Mouse (Mus musculus): ENCODE results near the gene 4930402F06Rik. TPM values are rescaled to one million over a fixed set of nuclear protein-coding genes. Genes with fewer than 3 reads are reported as not detected.
A peak's percentile ranks its signal among the peaks of the same experiment; 100 is the strongest.

Gene 4930402F06Rik
- total RNA-seq, 2 experiments from 2014 or later = not detected

DNA sequence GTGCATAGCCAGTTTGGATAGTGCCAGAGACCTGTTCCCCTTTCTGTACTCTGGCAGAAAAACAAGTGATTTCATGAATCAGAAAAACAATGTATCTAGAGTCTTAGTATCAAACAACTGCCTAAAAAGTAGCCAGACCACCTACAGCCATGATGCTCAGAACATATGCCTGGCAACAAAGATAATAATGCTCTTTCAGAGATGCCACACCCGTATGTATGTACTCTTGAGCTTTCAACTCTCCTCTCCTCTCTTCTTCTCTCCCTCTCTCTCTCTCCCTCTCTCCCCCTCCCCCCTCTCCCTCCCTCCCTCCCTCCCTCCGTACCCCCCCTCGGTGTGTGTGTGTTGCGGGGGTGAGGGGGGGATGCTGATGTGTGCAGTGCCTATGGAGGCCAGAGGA is 22.3 kb upstream of the 4930402F06Rik start:
- ATAC-seq (ENCODE audit: poor library complexity, severe bottlenecking) = no peak

DNA sequence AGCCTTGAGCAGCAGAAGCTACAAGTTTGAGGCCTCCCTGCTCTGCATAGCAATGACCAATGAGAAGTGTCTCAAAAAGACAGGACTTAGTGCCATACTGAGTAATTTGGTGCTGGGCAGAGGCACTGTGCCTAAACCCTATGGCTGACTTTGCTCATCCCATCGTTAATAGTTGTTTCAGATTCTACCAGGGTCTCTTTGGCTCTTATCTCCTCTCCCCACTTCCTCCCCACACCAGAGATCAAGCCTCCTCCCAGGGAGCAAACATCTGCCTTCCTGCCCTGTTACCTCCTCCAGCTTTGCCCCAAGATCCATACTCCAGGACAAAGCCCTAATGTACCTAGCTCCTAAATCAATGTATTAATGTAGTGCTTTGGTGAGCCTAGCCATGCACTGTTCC is 20.3 kb upstream of the 4930402F06Rik start:
- ATAC-seq (ENCODE audit: poor library complexity, severe bottlenecking) = no peak

DNA sequence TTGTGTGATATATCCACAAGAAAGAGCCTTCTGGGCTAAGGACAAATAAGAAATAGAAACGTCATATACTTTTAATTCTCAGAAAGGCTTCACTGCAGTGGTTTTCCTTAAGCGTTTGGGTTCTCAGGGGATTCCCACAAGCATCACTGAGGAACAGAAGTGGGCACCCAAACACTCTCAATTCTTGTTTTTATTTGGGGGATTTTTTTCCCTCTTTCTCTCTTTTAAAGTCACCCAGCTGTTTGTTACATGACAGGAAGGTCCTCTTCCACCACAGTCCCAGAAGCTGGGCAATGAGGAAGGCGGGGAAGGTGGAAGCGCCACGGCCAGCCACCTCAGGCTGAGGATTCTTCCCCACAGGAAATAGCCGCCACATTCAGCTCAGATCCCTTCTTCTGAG is 19.5 kb upstream of the 4930402F06Rik start:
- ATAC-seq (ENCODE audit: poor library complexity, severe bottlenecking) = no peak; the same call in 1 of the 2 replicates

DNA sequence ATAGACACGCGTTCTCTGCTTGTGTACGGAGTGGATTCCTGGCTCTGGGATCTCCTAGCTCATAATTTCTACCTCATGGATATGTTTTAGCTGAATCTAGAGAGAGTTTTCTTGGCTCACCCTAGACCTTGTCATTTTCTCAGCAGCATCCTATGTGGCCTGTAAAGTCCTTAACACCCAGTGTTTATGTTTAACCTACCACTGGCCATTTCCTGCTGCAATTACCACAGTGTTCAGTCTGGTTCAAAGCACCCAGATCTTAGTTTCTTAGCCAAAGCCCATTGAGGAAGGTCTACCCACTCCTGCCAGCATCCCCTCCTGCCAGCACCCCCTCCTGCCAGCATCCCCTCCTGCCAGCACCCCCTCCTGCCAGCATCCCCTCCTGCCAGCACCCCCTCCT is 15.8 kb upstream of the 4930402F06Rik start:
- ATAC-seq (ENCODE audit: poor library complexity, severe bottlenecking) = no peak

DNA sequence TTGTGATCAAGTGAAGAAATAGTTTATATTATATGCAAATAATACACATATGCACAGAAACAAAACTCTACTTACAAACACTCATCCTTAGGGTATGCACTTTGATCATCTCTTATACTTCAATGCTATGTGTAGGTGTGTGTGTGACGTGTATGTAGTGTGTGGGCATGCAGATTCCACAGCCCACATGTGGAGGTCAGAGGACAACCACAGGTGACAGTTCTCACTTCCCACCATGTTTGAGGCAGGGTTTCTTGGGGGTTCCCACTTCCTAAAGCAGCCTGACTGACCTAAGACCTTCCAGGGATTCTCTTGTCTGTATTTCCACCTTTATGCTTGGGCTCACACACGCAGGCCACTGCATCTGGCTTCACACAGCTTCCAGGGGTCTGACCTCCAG is 15.3 kb upstream of the 4930402F06Rik start:
- ATAC-seq (ENCODE audit: poor library complexity, severe bottlenecking) = no peak

DNA sequence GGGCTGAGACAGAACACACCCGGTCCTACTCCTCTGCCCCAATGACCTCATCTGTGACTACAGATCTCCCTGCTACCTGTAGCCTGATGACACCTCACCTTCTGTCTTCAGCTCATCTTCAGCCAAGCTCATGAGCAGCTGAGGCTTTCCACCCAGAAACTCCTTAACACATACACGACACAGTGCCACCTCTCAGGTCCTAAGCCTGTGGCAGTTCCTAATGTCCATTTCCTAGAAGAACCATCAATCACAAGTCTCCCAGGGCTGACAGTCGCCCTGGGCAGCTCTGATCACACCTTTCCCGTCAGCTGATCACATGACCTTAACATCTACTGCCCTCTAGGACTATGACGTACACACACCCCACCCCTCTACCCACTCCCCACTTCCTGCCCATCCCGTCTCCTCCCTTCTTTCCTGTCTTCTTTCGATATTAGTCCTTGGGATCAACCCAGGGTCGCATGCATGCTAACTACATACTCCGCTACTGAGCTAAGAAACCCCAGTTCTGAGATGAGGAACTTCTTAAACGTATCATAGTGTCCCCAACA is 14.7 kb upstream of the 4930402F06Rik start:
- no peak for ATAC-seq (ENCODE audit: poor library complexity, severe bottlenecking)

DNA sequence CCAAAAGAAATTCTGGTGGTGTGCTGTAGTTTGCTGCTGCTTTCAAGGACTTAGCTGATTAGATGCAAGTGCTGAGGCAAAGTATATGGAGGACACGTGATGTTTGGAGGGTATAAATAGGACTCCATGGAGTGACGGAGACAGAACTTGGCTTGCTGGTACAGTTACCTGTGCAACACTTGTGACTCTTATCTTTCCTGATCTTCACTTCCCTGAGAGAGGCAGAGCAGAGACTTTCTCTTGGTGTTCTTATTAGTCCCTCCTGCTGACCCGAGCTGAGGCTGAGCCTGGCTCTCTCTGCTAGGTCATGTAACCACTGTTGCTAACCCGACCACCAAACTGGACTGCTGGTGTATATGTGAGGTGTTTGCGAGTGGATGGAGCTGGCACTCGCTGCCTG is 12.5 kb upstream of the 4930402F06Rik start:
- ATAC-seq (ENCODE audit: poor library complexity, severe bottlenecking) = no peak

DNA sequence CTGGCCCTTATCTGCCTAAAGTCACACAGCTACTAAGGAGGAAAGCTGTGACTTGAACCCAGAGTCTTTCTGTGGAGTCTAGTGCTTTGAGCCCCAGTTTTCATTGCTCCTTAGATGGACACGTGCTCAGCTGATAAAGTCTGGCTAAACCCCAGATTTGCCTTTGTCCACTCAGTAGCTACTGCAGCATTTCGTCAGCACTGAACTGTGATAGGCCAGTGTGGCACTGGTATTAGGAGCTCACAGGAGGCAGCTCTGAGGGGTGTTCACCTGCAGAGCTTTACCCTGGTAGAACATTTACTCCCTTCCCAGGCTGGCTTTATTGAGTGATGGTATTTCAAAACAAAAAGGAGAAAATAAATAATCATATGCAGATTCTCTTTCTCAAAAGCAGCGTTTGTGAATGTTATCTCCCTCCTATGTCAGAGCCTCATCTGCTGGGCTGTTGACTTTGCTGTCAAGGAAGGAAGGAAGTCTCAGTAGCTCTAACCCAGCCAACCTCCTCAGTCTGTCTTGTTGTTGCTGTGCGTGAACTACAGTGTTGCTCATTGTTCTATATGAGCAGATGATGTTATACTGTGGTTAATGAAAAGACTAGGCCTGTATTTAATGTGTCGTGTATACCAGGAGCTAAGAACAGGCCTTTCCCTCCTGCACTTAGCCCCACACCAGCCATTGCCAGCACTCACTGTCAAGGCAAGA is 11.6 kb upstream of the 4930402F06Rik start:
- ATAC-seq (ENCODE audit: poor library complexity, severe bottlenecking) = no peak

DNA sequence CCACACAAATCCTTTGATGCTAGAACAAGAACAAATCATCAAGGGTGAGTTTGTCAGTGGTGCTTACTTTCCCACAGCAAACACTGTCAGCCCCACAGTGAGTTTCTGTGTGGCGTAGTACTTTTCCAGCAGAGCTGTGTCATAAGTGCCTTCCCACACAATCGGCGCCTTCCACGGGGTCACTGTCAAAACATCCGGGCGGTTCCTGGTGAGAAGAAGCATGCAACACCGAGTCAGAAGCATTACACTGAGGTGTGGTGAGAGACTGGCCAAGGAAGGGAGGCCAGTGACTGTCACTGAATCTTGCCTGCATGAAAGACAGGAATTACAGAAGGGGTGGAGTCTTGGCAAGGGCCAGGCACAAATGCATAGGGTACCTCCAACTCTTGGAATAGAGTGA is 10.9 kb upstream of the 4930402F06Rik start:
- ATAC-seq (ENCODE audit: poor library complexity, severe bottlenecking) = no peak

DNA sequence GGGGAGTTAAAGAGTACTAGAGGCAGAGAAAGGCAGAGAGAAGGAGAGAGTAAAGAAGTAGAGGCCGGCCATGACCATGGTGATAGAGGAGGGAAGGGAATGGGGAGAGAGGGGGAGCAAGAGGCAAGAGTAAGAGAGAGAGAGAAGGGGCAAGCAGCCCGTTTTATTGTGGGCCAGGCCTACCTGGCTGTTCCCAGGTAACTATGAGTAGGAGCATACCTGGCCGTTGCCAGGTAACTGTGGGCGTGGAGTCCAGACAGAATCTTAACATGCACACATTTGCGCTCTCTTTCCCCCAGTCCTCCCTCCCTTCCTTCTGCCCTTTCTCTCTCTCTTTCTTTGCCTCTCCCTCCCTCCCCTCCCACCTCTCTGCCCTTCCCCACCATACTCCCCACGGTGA is 10.3 kb upstream of the 4930402F06Rik start:
- ATAC-seq (ENCODE audit: poor library complexity, severe bottlenecking) = no peak

DNA sequence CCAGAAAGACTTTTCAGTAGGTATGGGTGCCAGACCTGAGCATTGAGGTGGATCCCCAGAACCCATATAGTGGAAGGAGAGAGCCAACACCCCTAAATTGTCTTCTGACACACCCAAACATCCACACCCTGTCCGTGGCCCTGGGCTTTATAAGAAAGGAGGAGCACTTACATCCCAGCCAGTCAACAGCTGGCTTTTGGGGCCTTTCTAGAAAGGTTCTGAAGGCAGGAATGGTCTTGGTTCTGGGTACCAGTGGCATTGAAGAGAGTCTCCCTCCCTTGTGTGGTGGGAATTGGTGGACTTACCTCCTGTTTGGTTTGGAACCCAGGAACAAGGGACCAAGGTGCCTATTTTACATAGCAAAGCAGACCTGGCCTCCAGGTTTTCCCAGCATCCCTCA is 9.6 kb upstream of the 4930402F06Rik start:
- no peak for ATAC-seq (ENCODE audit: poor library complexity, severe bottlenecking)

DNA sequence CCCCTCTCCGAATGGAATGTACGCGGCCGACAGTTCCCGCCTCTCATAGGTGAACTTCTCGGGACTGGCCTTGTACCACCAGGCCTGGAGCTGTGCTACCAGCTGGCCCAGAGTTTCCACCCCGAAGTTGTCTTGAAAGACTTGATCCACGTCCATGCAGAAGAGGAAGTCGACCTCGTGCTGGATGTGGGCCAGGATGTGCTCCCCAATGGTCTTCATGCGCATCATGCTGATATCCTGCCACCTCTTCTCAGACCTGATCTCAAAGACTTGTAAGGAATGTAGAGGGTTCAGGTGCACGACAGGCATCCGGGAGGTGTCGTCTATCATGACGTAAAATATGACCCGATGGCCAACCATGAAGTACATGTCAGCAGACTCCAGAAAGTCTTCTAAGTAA is 5.4 kb upstream of the 4930402F06Rik start:
- ATAC-seq (ENCODE audit: poor library complexity, severe bottlenecking) = no peak

DNA sequence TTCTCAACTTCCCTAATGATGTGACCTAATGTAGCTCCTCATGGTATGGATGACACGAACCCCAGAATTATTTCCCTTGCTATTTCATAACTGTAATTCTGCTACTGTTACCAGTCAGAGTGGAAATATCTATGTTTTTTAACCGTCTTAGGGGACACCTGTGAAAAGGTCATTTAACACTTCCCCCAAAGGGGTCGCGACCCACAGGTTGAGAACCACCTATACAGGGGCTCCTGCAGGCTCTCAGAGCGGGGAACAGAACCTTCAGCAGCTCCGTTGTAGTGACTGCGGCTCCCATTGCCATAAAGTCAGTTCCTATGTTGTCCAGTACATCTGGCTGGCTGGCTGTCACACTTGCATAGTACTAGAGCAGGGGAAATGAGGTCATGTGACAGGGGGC is 3.8 kb upstream of the 4930402F06Rik start:
- ATAC-seq (ENCODE audit: poor library complexity, severe bottlenecking) = no peak

DNA sequence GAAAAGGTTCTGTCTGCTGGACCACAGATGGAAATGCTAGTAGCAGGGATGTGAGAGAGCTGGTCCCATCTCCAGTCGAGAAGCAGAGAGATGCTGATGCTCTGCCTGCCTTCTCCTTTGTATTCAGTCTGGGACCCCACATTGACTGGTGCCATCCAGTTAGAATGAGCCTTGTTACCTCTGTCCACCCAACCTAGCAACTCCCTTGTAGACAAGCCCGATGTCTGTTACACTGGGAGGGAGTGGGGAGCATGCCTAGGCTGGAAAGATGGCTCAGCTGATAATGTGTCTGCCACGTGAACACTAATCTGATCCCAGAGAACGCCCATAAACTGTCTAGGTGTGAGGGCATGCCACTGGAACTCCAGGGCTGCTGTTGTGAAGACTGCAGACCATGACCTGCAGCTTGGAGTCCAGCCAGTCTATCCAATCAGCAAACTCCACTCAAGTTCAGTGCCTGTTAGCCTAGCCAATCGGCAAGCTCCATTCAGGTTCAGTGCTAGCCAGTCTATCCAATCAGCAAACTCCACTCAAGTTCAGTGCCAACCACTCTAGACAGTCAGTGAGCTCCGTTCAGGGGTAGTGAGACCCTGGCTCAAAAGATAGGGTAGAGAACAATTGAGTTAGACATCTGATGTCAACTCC is 1.3 kb upstream of the 4930402F06Rik start:
- ATAC-seq (ENCODE audit: poor library complexity, severe bottlenecking) = no peak

DNA sequence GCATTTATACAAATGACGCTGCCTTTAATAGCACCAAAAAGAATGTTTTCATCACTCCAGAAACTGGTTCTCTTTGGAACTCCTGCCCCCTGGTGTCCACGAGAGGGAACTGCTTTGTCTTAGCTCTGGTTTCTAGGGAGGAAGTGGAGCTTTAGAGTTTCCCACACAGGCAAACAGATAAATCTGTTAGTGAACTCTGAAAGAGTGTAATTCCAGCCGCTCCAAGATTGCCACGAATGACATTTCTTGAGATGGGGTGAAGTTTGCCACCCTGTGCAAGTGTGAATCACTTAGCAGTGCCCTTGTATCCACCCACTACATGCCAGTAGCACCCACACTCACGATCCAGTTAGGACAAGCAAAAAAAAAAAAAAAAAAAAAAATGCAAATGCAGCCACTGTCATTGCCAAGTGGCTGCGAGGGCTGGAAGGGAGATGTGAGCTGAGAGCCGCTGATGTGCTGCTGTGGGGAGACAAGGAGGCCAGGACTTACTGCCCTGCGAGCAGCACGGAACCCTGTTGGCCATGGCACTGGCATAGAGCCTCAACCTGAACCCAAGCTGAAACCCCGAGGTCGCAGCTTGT is 707 bp upstream of the 4930402F06Rik start:
- peak; percentile 88 for ATAC-seq (ENCODE audit: poor library complexity, severe bottlenecking)

DNA sequence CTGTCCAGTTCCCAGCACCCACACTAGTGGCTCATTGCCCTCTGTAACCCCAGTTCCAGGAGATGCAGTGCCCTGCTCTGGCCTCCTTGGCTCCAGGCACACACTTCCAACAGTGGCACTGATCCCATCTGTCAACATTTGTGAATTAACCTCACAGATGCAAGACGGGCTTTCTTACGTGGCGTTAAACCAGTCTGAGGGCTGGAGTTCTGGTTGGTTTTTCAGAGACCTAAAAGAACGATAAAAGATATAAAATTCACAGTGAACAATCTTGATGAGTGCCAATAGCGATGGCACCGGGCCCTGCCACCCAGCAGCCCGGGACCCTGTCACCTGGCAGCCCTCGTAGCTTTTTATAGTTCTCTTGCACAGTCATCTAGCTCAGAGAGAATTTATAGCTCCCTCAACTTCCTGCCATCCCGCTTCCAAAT is 11.5 kb downstream of the 4930402F06Rik start:
- ATAC-seq (ENCODE audit: poor library complexity, severe bottlenecking) = no peak

DNA sequence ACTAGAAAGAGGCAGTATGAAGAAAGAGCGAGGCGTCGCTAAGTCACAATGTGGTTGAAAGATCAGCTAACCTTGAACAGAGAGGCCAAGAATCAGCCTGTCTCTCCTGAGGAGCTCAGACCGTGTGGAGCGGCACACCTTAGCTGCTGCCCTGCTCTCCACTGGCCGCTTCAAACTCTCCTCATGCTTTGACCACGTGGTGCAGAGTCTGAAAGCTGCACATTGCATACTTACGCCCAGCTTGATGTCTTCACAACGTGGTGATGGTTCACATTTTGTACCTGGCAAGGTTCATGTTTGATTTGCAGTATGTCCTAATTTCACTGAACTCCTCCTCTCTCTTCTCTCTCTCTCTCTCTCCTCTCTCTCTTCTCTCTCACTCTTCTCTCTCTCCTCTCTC is 17.7 kb downstream of the 4930402F06Rik start:
- ATAC-seq (ENCODE audit: poor library complexity, severe bottlenecking) = no peak

DNA sequence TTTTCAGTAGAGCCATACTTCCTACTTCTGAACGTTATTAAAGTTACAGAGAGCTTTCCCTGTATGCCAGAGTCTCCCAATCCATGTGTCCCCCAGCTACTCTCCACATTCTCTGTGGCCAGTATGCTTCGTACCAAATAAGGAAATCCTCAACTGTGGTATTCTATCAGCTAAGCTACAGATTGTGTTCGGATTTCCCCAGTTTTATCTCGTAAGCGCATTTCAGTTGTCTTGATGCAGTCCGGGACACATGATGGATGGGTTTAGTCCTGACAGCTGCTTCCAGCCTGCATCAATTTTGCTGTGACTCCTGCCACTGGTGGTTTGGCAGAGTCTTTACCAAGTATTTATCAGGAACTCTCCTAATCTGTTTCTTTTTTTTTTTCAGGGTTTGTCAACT is 19.4 kb downstream of the 4930402F06Rik start:
- no peak for ATAC-seq (ENCODE audit: poor library complexity, severe bottlenecking)

DNA sequence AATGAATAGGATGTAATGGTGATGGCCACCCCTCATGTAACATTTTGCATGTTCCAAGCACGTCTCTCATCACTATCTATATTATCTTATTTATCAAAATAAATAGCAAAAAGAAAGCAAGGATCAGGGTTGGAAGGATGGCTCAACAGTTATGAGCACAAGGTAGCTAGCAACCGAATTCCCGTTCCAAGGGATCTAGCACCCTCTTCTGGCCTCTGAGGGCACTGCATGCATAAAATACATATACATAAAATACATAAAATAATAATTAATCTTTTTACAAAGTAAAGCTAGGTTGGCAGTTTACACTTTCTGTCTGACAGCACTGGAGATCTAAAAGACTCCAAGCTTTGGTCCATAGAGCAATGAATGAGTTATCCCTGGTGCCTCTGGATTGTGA is 24.0 kb downstream of the 4930402F06Rik start:
- ATAC-seq (ENCODE audit: poor library complexity, severe bottlenecking) = peak; percentile 62; the same call in 1 of the 2 replicates

DNA sequence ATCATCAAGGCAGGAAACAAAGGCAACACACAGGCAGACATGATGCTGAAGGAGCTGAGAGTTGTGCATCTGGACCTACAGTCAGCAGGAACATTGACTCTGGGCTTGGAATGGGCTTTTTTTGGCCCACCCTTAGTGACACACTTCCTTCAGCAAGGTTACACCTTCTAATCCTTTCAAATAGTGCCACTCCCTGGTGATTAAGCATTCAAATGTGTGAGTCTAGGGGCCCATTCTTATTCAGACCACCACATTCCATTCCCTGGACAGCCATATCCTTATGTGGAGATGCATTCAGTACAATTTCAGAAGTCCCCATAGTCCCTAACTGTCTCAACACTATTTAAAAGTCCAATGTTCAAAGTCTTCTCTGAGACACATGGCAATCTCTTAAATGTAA is 26.3 kb downstream of the 4930402F06Rik start:
- ATAC-seq (ENCODE audit: poor library complexity, severe bottlenecking) = no peak

DNA sequence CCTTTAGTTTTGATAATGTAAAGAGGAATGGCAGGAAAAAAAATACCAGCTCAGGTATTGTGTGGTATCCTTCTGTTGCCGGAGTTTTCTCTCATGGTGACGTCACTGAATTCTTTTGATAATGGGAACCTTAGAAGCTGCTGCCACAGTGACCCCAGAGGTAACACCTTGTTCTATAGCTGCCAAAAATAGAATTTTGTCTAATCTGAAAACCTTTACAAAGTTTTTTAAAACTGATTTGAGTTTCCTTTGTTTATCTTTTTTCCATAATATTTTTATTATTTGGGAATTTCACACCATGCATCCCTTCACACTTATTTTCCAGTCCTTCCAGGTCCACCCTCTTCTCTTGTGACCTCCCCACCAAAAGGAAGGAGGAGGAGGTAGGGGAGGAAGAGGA is 29.3 kb downstream of the 4930402F06Rik start, which contains the start of gene 4930568D16Rik:
TSS of gene 4930568D16Rik (minus strand) at position 101 of the 400 bp plus-strand sequence.
- ATAC-seq (ENCODE audit: poor library complexity, severe bottlenecking) = no peak

DNA sequence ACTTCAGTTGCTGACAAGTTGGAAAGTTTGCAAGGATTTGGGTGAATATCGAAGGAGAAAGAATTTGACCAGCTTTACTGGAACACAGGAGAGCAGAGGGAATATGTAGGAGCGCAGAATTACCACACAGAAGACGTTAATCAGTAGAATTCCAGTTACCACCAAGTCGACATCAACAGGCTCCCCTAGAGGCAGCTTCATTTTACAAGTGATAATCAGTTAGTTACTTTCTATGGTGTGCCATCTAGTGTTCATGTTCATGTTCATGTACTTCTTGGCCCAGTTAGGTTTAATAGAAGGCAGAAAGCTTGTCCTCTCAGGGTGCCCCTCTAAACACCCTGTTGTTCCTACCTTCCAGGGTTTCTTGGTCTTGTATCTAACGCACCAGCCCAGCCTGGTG is 47.8 kb downstream of the 4930402F06Rik start:
- ATAC-seq (ENCODE audit: poor library complexity, severe bottlenecking) = peak; percentile 64

Data from megakaryocyte, adult 5-6 weeks (primary cell).